Mouse (Mus musculus) liver, embryonic 13.5 days (tissue): ENCODE data around the gene Atf7ip. TPM values are rescaled to one million over a fixed set of nuclear protein-coding genes. Genes with fewer than 3 reads are reported as not detected.

Source experiments
- ATAC-seq: fragments of 200-750 bp; cut with Nextera tagmentation; 2 replicates; pipeline ENCODE4 v1.8.0; 2017; ENCODE audit warnings: low read depth, mild to moderate bottlenecking, moderate number of reproducible peaks, moderate library complexity
- DNase-seq: peaks from one replicate; pipeline ENCODE4 v3.0.0; 2022
- H3K27ac ChIP-seq: fragments of 300-500 bp; sonication (generic); 2 replicates; pipeline ENCODE4 v1.5.1; 2015; ENCODE audit warnings: moderate library complexity, mild to moderate bottlenecking, inconsistent platforms
- H3K27me3 ChIP-seq: fragments of 300-500 bp; sonication (generic); 2 replicates; pipeline ENCODE4 v1.6.1; 2015; ENCODE audit warnings: mild to moderate bottlenecking, inconsistent platforms
- H3K36me3 ChIP-seq: fragments of 300-500 bp; sonication (generic); 2 replicates; pipeline ENCODE4 v1.6.1; 2015; ENCODE audit warnings: mild to moderate bottlenecking, inconsistent platforms
- H3K4me1 ChIP-seq: fragments of 300-500 bp; sonication (generic); replicated peaks from 2 replicates; pipeline ENCODE4 v1.6.1; 2015; ENCODE audit warnings: inconsistent platforms
- H3K4me2 ChIP-seq: fragments of 300-500 bp; sonication (generic); 2 replicates; pipeline ENCODE4 v1.6.1; 2015; ENCODE audit warnings: inconsistent platforms, mild to moderate bottlenecking, moderate library complexity
- H3K4me3 ChIP-seq: fragments of 300-500 bp; sonication (generic); replicated peaks from 2 replicates; pipeline ENCODE4 v1.5.1; 2015; ENCODE audit warnings: mild to moderate bottlenecking, inconsistent platforms
- H3K9ac ChIP-seq: fragments of 300-500 bp; sonication (generic); 2 replicates; pipeline ENCODE4 v1.6.1; 2015; ENCODE audit warnings: mild to moderate bottlenecking, inconsistent platforms
- H3K9me3 ChIP-seq: fragments of 300-500 bp; sonication (generic); replicated peaks from 2 replicates; pipeline ENCODE4 v1.6.1; 2016; ENCODE audit warnings: inconsistent platforms
- WGBS: fragments of 180-500 bp; shearing (Covaris S2); methylation state at CpG from one replicate; pipeline ENCODE4 v1.1.7; 2015; ENCODE audit not compliant: insufficient replicate concordance; 5-methylcytosine and 5-hydroxymethylcytosine counted together
- polyA plus RNA-seq: library from polyadenylated mRNA; unstranded; fragments of >200 nt; fragmentation: Nextera tagmentation; extraction: Ambion mirVana; gene quantifications from 2 replicates; pipeline ENCODE4 v1.2.1, GENCODE M21; 2015

Gene Atf7ip
- polyA plus RNA-seq, 1 experiment from 2014 or later = 12.5 TPM

DNA sequence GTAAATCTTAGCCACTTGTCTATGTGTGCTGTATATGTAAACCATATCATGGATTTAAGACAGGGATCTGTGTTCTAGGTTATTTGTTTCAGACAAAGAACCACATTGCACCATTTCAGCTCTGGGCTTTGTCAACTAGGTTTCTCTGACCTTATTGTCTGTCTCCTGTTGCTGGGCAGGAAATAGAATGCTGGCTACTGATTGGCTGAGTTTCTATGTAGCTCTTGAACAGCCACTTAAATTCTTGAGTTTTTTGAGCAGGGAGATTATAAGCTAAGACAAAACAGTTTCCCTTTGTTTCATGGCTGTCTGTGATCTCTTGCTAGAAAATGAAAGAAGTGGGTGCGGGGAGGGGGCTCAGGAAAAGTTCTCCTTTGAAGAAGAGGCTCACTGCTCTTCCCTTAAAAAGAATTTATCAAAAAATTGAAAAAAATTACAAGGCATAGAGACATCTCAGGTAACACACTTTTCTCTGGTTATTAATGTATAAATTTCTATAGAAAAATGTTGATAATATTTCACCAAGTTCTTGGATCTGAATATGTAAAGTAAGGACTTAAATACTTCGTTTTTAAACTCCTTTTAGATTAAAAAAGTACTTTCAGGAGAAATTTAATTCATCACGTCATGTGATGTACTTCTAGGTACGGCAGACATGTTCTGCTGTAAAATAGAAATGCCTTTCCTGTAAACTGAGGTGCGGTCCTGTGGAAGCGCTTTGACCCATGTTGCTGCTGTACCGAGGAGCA, 49.0 kb downstream of the Atf7ip start:
- ATAC-seq = no peak
- Histone ChIP-seq H3K36me3 (peaks cover 15% of the 10 kb centered on the region), H3K27me3 (no peaks in the 10 kb centered on the region), H3K4me1 (peaks cover 43% of the 10 kb centered on the region), H3K4me2 (no peak overlapping the region), H3K9ac (no peak overlapping the region), H3K9me3 (no peaks in the 10 kb centered on the region), H3K4me3 (no peak overlapping the region), H3K27ac (no peak overlapping the region)
- DNase-seq = no peak
- 76% methylated on average over 7 of the region's 7 CpGs for WGBS

GRCm38 (mm10) chr6:136555523-136555915, 49.6 kb downstream of the Atf7ip start:
- Histone ChIP-seq H3K9me3 (no peaks in the 10 kb centered on the region), H3K27me3 (no peaks in the 10 kb centered on the region), H3K4me1 (peaks cover 39% of the 10 kb centered on the region), H3K4me3 (no peak overlapping the region), H3K36me3 (peaks cover 20% of the 10 kb centered on the region), H3K4me2 (no peak overlapping the region), H3K27ac (no peak overlapping the region), H3K9ac (no peak overlapping the region)
- WGBS = 50% methylated on average over 5 of the region's 5 CpGs
- peak; percentile 66 for DNase-seq
- ATAC-seq = peak; percentile 51

GRCm38 (mm10) chr6:136558288-136559005, 52.5 kb downstream of the Atf7ip start:
- Histone ChIP-seq H3K9ac (no peak overlapping the region), H3K9me3 (no peaks in the 10 kb centered on the region), H3K4me2 (no peak overlapping the region), H3K4me1 (peaks cover 22% of the 10 kb centered on the region), H3K27me3 (no peaks in the 10 kb centered on the region), H3K27ac (no peak overlapping the region), H3K4me3 (no peak overlapping the region), H3K36me3 (peaks cover 48% of the 10 kb centered on the region)
- ATAC-seq = no peak
- DNase-seq = no peak
- WGBS = 87% methylated on average over 8 of the region's 8 CpGs

DNA sequence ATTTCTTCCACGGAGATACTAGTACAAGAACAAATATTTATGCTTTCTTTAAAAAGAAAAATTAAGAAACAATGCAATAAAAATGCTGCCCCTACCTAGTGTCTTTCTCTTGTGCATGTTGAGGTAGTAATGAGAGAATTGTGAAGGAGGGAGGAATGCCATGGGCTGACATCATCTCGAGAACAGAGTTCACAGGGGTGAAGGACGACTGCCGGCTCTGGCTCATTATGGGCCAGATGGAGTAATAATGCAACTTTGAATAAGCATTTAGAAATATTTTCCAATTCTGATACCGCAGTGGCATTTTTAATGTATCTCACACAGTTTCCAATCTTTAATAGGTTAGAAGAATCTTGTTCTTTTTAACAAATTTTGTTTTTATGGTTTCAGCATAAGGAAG, 60.0 kb downstream of the Atf7ip start:
- Histone ChIP-seq H3K9me3 (0 out of 2 replicates have a peak, but pooled peaks cover 3% of the 10 kb centered on the region), H3K4me3 (no peak overlapping the region), H3K4me2 (no peak overlapping the region), H3K27ac (no peak overlapping the region), H3K36me3 (peaks cover 83% of the 10 kb centered on the region), H3K9ac (no peak overlapping the region), H3K27me3 (no peaks in the 10 kb centered on the region), H3K4me1 (no peaks in the 10 kb centered on the region)
- ATAC-seq (no peak), DNase-seq (no peak)
- 87% methylated on average over 5 of the region's 5 CpGs for WGBS

GRCm38 (mm10) chr6:136590739-136591138, 84.8 kb downstream of the Atf7ip start:
- no peak overlapping the region for H3K9ac ChIP-seq
- 83% methylated on average over 4 of the region's 4 CpGs for WGBS
- ATAC-seq = no peak

GRCm38 (mm10) chr6:136594541-136594940, 88.6 kb downstream of the Atf7ip start:
- Histone ChIP-seq H3K4me3 (no peak overlapping the region), H3K27ac (no peak overlapping the region), H3K9me3 (no peaks in the 10 kb centered on the region), H3K36me3 (peaks cover 83% of the 10 kb centered on the region), H3K9ac (no peak overlapping the region), H3K4me1 (no peaks in the 10 kb centered on the region), H3K27me3 (no peaks in the 10 kb centered on the region), H3K4me2 (no peak overlapping the region)
- ATAC-seq = no peak
- DNase-seq = no peak
- WGBS = 94% methylated on average over 4 of the region's 4 CpGs

More at GRCm38 (mm10) chr6:136590739-136591138, 84.8 kb downstream of the Atf7ip start:
- Histone ChIP-seq H3K27ac (no peak overlapping the region), H3K36me3 (peaks cover 80% of the 10 kb centered on the region), H3K4me3 (no peak overlapping the region), H3K4me1 (no peaks in the 10 kb centered on the region), H3K9me3 (no peaks in the 10 kb centered on the region), H3K4me2 (no peak overlapping the region), H3K27me3 (no peaks in the 10 kb centered on the region)
- DNase-seq = no peak

- 92% methylated on average over 7 of the region's 7 CpGs for WGBS
- H3K27ac ChIP-seq = no peak overlapping the region
- DNase-seq = no peak
- H3K4me1 ChIP-seq = no peaks in the 10 kb centered on the region
- no peaks in the 10 kb centered on the region for H3K27me3 ChIP-seq
- H3K36me3 ChIP-seq = peaks cover 90% of the 10 kb centered on the region
- H3K4me2 ChIP-seq = no peak overlapping the region
- ATAC-seq = no peak
- H3K9ac ChIP-seq = no peak overlapping the region
- H3K4me3 ChIP-seq = no peak overlapping the region
- no peaks in the 10 kb centered on the region for H3K9me3 ChIP-seq
Observed at GRCm38 (mm10) chr6:136602601-136603000, 96.6 kb downstream of the Atf7ip start.

DNA sequence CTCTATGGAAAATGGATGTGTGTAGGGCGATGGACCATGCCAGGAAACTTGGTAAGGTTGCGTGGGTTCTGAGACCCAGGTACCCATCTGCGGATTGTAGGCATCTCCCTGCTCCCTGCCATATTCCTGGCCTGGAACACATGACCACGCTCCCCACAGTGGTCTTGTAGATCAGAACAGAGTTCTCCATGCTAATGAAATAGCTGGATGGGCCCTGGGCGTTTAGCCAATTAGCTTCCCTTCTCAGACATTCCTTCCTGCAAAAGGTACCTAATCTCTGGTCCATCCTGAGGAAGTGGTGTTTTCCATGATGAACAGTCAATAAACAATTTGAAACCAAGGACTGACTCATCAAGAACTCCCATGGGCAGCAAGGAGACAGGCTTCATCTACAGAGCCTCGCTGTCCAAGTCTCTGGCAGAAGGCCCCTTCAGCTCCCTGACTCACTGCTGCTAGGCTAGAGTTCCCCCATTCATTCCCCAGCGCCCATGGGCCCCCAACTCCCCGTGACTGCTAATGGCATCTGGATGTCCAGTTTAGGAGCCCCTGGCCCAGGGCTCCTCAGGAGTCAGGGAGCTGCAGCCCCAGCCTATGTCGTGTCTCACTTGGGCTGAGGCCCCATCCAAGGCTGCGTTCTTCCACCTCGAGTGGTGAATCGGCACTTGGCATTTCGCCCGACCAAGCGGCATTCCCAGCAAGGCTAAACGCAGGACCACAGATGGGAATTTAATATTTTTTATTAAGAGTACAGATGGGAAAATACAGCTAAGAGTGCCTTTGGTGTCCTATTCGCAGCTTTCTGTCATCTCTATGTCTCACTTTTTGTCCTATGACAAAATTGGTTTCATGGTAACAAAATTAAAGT, 105.6 kb downstream of the Atf7ip start:
- peaks cover 51% of the 10 kb centered on the region for H3K36me3 ChIP-seq
- no peak overlapping the region for H3K27ac ChIP-seq
- ATAC-seq (no peak), DNase-seq (no peak)
- H3K27me3 ChIP-seq = no peaks in the 10 kb centered on the region
- no peaks in the 10 kb centered on the region for H3K4me1 ChIP-seq
- no peak overlapping the region for H3K4me2 ChIP-seq
- no peak overlapping the region for H3K9ac ChIP-seq
- H3K9me3 ChIP-seq = peaks cover 5% of the 10 kb centered on the region; the same call in 1 of the 2 replicates
- WGBS = 92% methylated on average over 17 of the region's 17 CpGs
- no peak overlapping the region for H3K4me3 ChIP-seq

GRCm38 (mm10) chr6:136612312-136612711, 106.3 kb downstream of the Atf7ip start:
- H3K27ac ChIP-seq = no peak overlapping the region
- no peaks in the 10 kb centered on the region for H3K27me3 ChIP-seq
- no peak overlapping the region for H3K4me3 ChIP-seq
- H3K4me1 ChIP-seq = no peaks in the 10 kb centered on the region
- ATAC-seq = no peak
- H3K4me2 ChIP-seq = no peak overlapping the region
- no peak overlapping the region for H3K9ac ChIP-seq
- H3K9me3 ChIP-seq = peaks cover 5% of the 10 kb centered on the region; the same call in 1 of the 2 replicates
- no peak for DNase-seq
- 93% methylated on average over 3 of the region's 3 CpGs for WGBS
- H3K36me3 ChIP-seq = peaks cover 44% of the 10 kb centered on the region

GRCm38 (mm10) chr6:136614156-136614555, 108.2 kb downstream of the Atf7ip start:
- 82% methylated on average over 3 of the region's 3 CpGs for WGBS
- ATAC-seq (no peak), DNase-seq (no peak)
- Histone ChIP-seq H3K9me3 (peaks cover 5% of the 10 kb centered on the region; the same call in 1 of the 2 replicates), H3K4me2 (no peak overlapping the region), H3K9ac (no peak overlapping the region), H3K27ac (no peak overlapping the region), H3K27me3 (no peaks in the 10 kb centered on the region), H3K36me3 (peaks cover 27% of the 10 kb centered on the region), H3K4me1 (no peaks in the 10 kb centered on the region), H3K4me3 (no peak overlapping the region)
